Mouse (Mus musculus) embryonic facial prominence, embryonic 11.5 days (tissue): Measurements from ENCODE around the gene Gramd1c. TPM values are rescaled to one million over a fixed set of nuclear protein-coding genes. Genes with fewer than 3 reads are reported as not detected.
A peak's percentile ranks its signal among the peaks of the same experiment; 100 is the strongest.

ENCODE experiments used
- ATAC-seq: fragments of 200-750 bp; cut with Nextera tagmentation; replicated peaks from 2 replicates; pipeline ENCODE4 v1.8.0; 2017; ENCODE audit warnings: low read depth; ENCODE audit not compliant: insufficient number of reproducible peaks, low FRiP score, low TSS enrichment
- DNase-seq: peaks from one replicate; pipeline ENCODE4 v3.0.0-alpha.2; 2015; ENCODE audit warnings: low spot score
- H3K27ac ChIP-seq: fragments of 300-500 bp; sonication (generic); replicated peaks from 2 replicates; pipeline ENCODE4 v1.5.1; 2014; ENCODE audit warnings: mild to moderate bottlenecking, low read depth, low read length, control low read depth
- H3K27me3 ChIP-seq: fragments of 300-500 bp; sonication (generic); 2 replicates; pipeline ENCODE4 v1.6.1; 2014; ENCODE audit warnings: mild to moderate bottlenecking, low read length, moderate library complexity, mixed read lengths; ENCODE audit not compliant: control insufficient read depth, insufficient read depth
- H3K36me3 ChIP-seq: fragments of 300-500 bp; sonication (generic); replicated peaks from 2 replicates; pipeline ENCODE4 v1.6.1; 2014; ENCODE audit warnings: low read depth, mild to moderate bottlenecking, low read length, moderate library complexity, mixed read lengths; ENCODE audit not compliant: control insufficient read depth, insufficient read depth
- H3K4me1 ChIP-seq: fragments of 300-500 bp; sonication (generic); 2 replicates; pipeline ENCODE4 v1.6.1; 2014; ENCODE audit warnings: low read length, mixed read lengths; ENCODE audit not compliant: control insufficient read depth, insufficient read depth
- H3K4me2 ChIP-seq: fragments of 300-500 bp; sonication (generic); 2 replicates; pipeline ENCODE4 v1.6.1; 2014; ENCODE audit warnings: low read depth, mild to moderate bottlenecking, control low read depth, low read length, moderate library complexity
- H3K4me3 ChIP-seq: fragments of 300-500 bp; sonication (generic); 2 replicates; pipeline ENCODE4 v1.5.1; 2014; ENCODE audit warnings: low read depth, low read length, control low read depth
- H3K9ac ChIP-seq: fragments of 300-500 bp; sonication (generic); replicated peaks from 2 replicates; pipeline ENCODE4 v1.6.1; 2014; ENCODE audit warnings: mild to moderate bottlenecking, control low read depth, low read length
- H3K9me3 ChIP-seq: fragments of 300-500 bp; sonication (generic); replicated peaks from 2 replicates; pipeline ENCODE4 v1.6.1; 2016; ENCODE audit warnings: mild to moderate bottlenecking, low read length, inconsistent platforms, mixed read lengths; ENCODE audit not compliant: control insufficient read depth
- WGBS: fragments of 180-500 bp; shearing (Covaris S2); extraction: QIAGEN DNeasy Blood & Tissue Kit; methylation state at CpG from one replicate; pipeline ENCODE4 v1.1.7; 2014; 5-methylcytosine and 5-hydroxymethylcytosine counted together
- polyA plus RNA-seq: library from polyadenylated mRNA; unstranded; fragments of >200 nt; fragmentation: Nextera tagmentation; extraction: Ambion mirVana; gene quantifications from 2 replicates; pipeline ENCODE4 v1.2.1, GENCODE M21; 2014

The Gramd1c gene
- 4.9 and 5.0 TPM in 2 replicates for polyA plus RNA-seq

GRCm38 (mm10) chr16:44063025-44063894 lies at the start of gene Gramd1c:
Gramd1c (minus strand) TSS chr16:44063345.
- Histone ChIP-seq H3K4me2 (peak within 1 kb of the TSS; percentile 62), H3K36me3 (no peaks in the 10 kb centered on the region), H3K9me3 (no peaks in the 10 kb centered on the region), H3K27me3 (no peaks in the 10 kb centered on the region), H3K9ac (peak within 1 kb of the TSS; percentile 72), H3K27ac (no peak within 1 kb of the TSS), H3K4me3 (peak within 1 kb of the TSS; percentile 50), H3K4me1 (no peaks in the 10 kb centered on the region)
- ATAC-seq = peak; percentile 88
- peak; percentile 83 for DNase-seq
- 7% methylated on average over 43 of the region's 45 CpGs for WGBS

- no peak overlapping the region for H3K9ac ChIP-seq
- H3K4me2 ChIP-seq = no peak overlapping the region
- H3K4me1 ChIP-seq = no peaks in the 10 kb centered on the region
- H3K27me3 ChIP-seq = no peaks in the 10 kb centered on the region
- no peak for DNase-seq
- no peak for ATAC-seq
- WGBS = 84% methylated on average over 4 of the region's 4 CpGs
- H3K9me3 ChIP-seq = no peaks in the 10 kb centered on the region
- peaks cover 4% of the 10 kb centered on the region for H3K36me3 ChIP-seq
- H3K4me3 ChIP-seq = no peak overlapping the region
- no peak overlapping the region for H3K27ac ChIP-seq
Observed at GRCm38 (mm10) chr16:44109002-44109401, 45.9 kb upstream of the Gramd1c start.

GRCm38 (mm10) chr16:44105211-44105610 lies 42.1 kb upstream of the Gramd1c start:
- no peaks in the 10 kb centered on the region for H3K9me3 ChIP-seq
- no peaks in the 10 kb centered on the region for H3K4me1 ChIP-seq
- 95% methylated on average over 2 of the region's 2 CpGs for WGBS
- no peak for ATAC-seq
- H3K4me2 ChIP-seq = no peak overlapping the region
- H3K27me3 ChIP-seq = no peaks in the 10 kb centered on the region
- no peak overlapping the region for H3K4me3 ChIP-seq
- no peak for DNase-seq
- no peak overlapping the region for H3K9ac ChIP-seq
- no peak overlapping the region for H3K27ac ChIP-seq
- peaks cover 4% of the 10 kb centered on the region for H3K36me3 ChIP-seq

- Histone ChIP-seq H3K36me3 (peaks cover 1% of the 10 kb centered on the region), H3K9me3 (no peaks in the 10 kb centered on the region), H3K9ac (no peak overlapping the region), H3K4me1 (no peaks in the 10 kb centered on the region), H3K4me3 (no peak overlapping the region), H3K27me3 (no peaks in the 10 kb centered on the region), H3K27ac (no peak overlapping the region), H3K4me2 (no peak overlapping the region)
- ATAC-seq = no peak
- 88% methylated on average over 18 of the region's 18 CpGs for WGBS
- no peak for DNase-seq
Observed at GRCm38 (mm10) chr16:44103806-44104766, 40.9 kb upstream of the Gramd1c start.

GRCm38 (mm10) chr16:44102925-44103324 lies 39.8 kb upstream of the Gramd1c start:
- ATAC-seq = no peak
- Histone ChIP-seq H3K36me3 (peaks cover 5% of the 10 kb centered on the region), H3K27me3 (no peaks in the 10 kb centered on the region), H3K9me3 (no peaks in the 10 kb centered on the region), H3K9ac (no peak overlapping the region), H3K4me3 (no peak overlapping the region), H3K4me1 (no peaks in the 10 kb centered on the region), H3K27ac (no peak overlapping the region), H3K4me2 (no peak overlapping the region)
- no peak for DNase-seq
- WGBS = 94% methylated on average over 2 of the region's 2 CpGs

- Histone ChIP-seq H3K9ac (no peak overlapping the region), H3K4me2 (no peak overlapping the region), H3K4me1 (no peaks in the 10 kb centered on the region), H3K36me3 (peaks cover 7% of the 10 kb centered on the region), H3K27me3 (no peaks in the 10 kb centered on the region), H3K27ac (no peak overlapping the region), H3K9me3 (no peaks in the 10 kb centered on the region), H3K4me3 (no peak overlapping the region)
- DNase-seq = no peak
- ATAC-seq = no peak
- WGBS = 92% methylated on average over 12 of the region's 12 CpGs
Observed at GRCm38 (mm10) chr16:44101181-44101710, 38.1 kb upstream of the Gramd1c start.

- H3K4me2 ChIP-seq = no peak overlapping the region
- H3K27me3 ChIP-seq = no peaks in the 10 kb centered on the region
- WGBS = 89% methylated on average over 7 of the region's 7 CpGs
- DNase-seq (no peak), ATAC-seq (no peak)
- H3K9ac ChIP-seq = no peak overlapping the region
- no peaks in the 10 kb centered on the region for H3K4me1 ChIP-seq
- H3K27ac ChIP-seq = no peak overlapping the region
- H3K9me3 ChIP-seq = no peaks in the 10 kb centered on the region
- H3K36me3 ChIP-seq = peaks cover 7% of the 10 kb centered on the region
- H3K4me3 ChIP-seq = no peak overlapping the region
Observed at GRCm38 (mm10) chr16:44099377-44099776, 36.2 kb upstream of the Gramd1c start.
